Mouse (Mus musculus): ENCODE measurements around the gene Car7.

DNA sequence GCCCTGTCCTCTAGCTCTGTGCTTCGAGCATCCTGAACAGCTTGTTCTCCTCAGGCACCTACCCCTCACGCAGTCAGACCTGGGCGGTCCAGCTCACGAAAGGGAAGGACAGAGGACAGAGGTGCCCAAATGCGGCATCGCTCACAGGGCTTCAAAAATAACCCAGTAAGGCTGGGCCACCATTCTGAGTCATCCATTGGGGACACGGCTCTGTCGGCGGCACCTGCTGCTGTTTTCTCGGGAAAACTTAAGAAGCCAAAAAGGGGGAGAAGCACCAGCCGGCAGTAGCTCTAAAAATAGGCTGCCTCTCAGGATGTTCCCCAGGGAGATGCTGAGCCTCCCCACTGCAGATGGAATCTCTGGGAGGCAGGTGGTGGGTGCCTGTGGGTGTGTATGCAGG is 7.7 kb downstream of the Car7 start:
- no peak for TF ChIP-seq ZC3H11A (IDR thresholded peaks at IDR 0.05; ENCODE audit: low read depth, low read length)
- no peak for TF ChIP-seq USF2 (IDR thresholded peaks at IDR 0.05; ENCODE audit: borderline replicate concordance in 1 of 2, insufficient read depth in 1 of 2, low read depth in 1 of 2, low read length in 2 of 2)
- TF ChIP-seq USF1 (IDR thresholded peaks at IDR 0.05; ENCODE audit: low read depth, low read length), result no peak
- no peak for TF ChIP-seq CTCF (IDR thresholded peaks at IDR 0.05 in 2 of 3, conservative IDR thresholded peaks at IDR 0.05 in 1 of 3; ENCODE audit: control insufficient read depth in 1 of 3, insufficient read depth in 1 of 3, low read depth in 2 of 3, low read length in 3 of 3, poor library complexity in 1 of 3, severe bottlenecking in 1 of 3)
- no peak for TF ChIP-seq GATA1 (IDR thresholded peaks at IDR 0.05; ENCODE audit: low read depth, low read length)
- TF ChIP-seq JUND (IDR thresholded peaks at IDR 0.05; ENCODE audit: low read depth, low read length), result no peak
- no peak for TF ChIP-seq TCF12 (IDR thresholded peaks at IDR 0.05; ENCODE audit: low read depth, low read length)
- no peak for TF ChIP-seq MAX (IDR thresholded peaks at IDR 0.05; ENCODE audit: low read length)
- no peak for TF ChIP-seq NELFE (IDR thresholded peaks at IDR 0.05; ENCODE audit: low read depth, low read length)
- TF ChIP-seq E2F4 (IDR thresholded peaks at IDR 0.05; ENCODE audit: borderline replicate concordance, low read depth, low read length), result no peak
- TF ChIP-seq TBP (IDR thresholded peaks at IDR 0.05; ENCODE audit: low read depth, low read length), result no peak
- TF ChIP-seq BHLHE40 (IDR thresholded peaks at IDR 0.05; ENCODE audit: borderline replicate concordance, low read depth, low read length), result no peak
- TF ChIP-seq EP300 (IDR thresholded peaks at IDR 0.05; ENCODE audit: low read depth in 1 of 2, low read length in 2 of 2), result no peak
- TF ChIP-seq POLR2A (IDR thresholded peaks at IDR 0.05; ENCODE audit: control insufficient read depth in 1 of 2, insufficient read depth in 1 of 2, low read depth in 1 of 2, low read length in 2 of 2, poor library complexity in 1 of 2), result no peak

All from MEL (cell line).